Mouse (Mus musculus) layer of hippocampus, postnatal 36 days (tissue): ENCODE results near the gene Taok3. TPM values are rescaled to one million over a fixed set of nuclear protein-coding genes. Genes with fewer than 3 reads are reported as not detected.

Experiments used
- DNase-seq, 2 experiments: peaks; one replicate each; pipeline ENCODE4 v3.0.0; 2022
- total RNA-seq, 2 experiments: library from RNA; stranded (reverse); gene quantifications; 2 replicates each; pipeline ENCODE4 v1.2.3; 2021

The Taok3 gene
- total RNA-seq, result 10 to 100 TPM; 55.3 to 63.5 TPM

DNA sequence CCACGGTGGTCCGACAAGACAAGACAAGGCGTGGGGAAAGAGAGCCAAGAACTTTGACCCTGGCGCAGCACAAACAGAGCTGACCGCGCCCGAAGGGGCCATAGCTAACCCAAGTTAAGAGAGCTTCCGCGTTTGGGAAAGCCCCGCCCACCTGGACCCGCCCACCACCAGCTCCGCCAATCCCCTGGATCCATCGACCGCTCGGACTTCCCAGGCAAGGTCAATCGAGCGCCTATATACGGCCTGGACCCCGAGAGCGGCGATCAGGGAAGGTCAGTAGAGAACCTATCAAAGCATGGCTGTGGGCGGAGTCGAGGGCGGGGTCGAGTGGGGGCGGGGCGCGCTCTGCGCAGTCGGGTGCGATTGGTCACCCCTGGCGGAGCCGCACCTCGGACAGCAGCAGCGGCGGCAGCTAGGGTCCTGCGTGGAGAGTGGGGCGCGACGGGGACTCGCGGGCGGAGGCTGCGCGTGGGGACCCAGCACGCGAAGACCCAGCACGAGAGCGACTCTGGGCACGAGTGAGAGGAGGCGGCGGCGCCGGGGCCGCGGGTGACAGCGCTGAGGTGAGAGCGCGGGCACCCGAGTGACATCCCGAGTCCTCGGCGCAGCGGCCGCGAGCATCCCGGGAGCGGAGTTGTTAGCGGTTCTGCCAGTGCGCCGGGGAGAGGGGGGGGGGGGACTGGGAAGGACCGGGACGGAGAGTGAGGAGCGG is at the start of gene Taok3:
Taok3 (plus strand) TSS at position 353 of the 712 bp plus-strand sequence.
- DNase-seq, result peak; percentile 97

DNA sequence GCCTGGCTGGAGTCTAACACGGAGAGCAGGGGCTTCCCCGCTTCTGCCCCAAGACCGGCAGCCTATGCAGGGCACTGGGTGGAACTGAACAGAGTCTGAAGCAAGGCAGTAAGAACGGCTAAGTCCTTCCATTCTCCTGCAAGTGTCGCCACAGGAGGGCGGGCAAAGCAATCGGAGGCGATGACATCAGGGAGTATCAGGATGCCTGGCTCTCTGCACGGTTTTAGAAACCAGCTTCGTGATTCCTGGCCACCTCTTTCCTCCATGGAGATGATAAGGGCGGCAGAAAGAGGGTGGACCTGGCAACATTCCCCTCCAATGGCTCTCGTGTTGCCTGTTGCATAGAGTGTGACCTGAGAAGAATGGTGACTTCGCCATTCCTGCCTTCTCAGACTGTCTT is 32.2 kb upstream of the Taok3 start:
- DNase-seq, result no peak

DNA sequence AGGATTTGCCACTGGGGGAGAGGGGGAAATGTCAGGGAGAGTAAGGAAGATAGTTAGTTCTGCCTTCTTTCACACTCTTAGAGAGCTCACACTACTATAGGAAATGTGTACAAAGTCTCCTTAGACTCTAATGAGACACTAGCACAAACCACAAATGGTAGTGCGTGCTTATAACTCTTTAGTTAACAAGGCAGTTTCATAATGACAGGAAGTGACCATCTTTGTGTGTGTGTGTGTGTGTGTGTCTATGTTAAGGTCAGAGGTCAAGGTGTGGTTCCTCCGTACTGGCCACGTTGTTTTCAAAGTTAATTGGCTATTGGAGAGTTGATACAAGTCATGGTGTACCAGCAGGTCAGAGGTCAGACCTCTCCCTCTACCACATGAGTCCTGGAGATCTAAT is 30.8 kb upstream of the Taok3 start:
- DNase-seq, result no peak

DNA sequence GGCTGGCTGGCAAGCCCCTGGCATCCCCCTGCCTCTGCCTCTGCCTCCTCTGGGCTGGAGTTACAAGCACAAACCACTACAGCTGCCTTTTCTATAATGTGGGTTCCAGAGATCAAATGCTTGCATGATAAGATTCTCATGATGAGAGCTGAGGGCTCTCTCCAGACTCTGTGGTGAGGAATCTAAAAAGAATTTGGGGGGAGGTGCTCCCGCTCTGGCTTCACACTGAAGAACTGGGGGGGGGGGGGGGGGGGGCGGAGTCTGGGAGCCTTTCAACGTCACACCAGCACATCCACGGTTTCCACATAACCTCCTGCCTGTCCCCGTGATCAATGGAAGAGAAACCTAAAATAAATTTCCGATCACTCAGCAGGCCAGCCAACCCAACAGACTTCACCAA is 30.1 kb upstream of the Taok3 start:
- no peak for DNase-seq

DNA sequence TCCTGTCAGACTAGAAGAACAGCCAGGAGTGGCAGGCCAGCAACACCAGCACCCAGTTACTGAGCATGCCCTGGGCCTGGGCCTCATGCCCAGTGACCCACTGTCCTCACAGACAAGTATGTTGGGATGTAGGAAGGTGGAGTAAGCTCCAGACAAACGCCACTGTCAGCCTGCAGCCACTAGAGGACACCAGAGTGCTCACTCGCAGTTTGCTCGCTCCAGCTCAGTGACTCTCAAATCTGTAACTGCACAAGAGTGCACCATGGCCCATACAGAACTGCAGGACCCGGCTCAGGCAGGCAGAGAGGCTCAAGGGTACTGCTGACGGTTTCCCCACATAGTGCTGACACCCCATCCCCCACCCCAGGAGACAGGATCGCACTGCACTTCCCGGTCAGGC is 25.5 kb upstream of the Taok3 start:
- DNase-seq, result no peak

DNA sequence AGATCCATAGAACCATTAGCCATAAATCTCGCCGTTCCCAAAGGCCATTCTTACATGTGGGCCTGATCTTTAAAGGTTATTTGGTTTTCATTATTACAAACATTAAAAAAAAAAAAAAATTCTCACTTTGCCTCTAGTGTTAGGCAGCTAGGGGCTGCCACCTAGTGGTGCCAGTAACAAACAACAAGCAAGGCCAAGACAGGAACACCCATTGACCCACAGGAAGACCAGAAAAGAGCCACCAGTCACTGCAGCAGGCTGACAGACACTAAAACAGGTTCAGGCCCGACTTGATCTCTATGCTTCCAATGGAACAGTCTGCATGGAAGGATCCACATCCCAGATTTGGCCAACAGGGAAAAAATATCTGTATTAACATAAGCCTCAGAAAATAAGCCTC is 23.2 kb upstream of the Taok3 start:
- no peak for DNase-seq

DNA sequence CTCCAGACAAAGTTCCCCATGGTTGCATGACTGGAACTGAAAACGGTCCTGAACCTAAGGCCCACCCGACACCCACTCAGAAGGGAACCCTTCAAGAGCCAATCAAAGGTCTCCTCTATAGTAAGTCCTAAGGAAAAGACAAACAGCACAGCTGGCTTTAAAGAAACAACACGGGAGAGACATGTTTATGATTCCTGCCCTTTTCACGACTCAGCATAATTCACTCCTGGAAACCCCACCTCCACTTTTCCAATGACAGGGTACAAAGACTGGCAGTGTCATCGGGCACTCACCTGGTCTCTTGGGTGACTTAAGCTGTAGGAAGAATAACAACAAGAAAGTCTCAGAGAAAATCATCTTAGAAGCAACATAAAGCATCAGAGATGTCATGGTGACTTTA is 20.9 kb upstream of the Taok3 start:
- no peak for DNase-seq

DNA sequence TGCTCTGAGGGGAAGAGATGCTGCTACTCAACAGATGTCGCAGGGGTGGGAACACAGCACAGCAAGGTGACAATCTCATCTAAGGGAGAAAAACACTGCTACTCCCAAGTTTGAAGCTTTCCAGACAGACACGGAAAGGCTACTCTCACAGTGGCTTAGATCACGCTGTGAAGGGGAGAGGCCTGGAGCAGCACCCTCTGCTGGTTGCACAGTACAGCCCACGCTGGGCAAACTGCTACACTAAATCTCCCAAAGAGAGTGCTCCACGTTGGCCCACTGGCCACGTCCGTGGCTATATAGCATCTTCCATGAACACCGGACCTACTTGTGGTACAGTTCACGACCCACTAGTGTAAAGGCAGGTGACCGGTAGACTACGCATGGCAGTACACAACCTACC is 20.2 kb upstream of the Taok3 start:
- DNase-seq, result no peak

DNA sequence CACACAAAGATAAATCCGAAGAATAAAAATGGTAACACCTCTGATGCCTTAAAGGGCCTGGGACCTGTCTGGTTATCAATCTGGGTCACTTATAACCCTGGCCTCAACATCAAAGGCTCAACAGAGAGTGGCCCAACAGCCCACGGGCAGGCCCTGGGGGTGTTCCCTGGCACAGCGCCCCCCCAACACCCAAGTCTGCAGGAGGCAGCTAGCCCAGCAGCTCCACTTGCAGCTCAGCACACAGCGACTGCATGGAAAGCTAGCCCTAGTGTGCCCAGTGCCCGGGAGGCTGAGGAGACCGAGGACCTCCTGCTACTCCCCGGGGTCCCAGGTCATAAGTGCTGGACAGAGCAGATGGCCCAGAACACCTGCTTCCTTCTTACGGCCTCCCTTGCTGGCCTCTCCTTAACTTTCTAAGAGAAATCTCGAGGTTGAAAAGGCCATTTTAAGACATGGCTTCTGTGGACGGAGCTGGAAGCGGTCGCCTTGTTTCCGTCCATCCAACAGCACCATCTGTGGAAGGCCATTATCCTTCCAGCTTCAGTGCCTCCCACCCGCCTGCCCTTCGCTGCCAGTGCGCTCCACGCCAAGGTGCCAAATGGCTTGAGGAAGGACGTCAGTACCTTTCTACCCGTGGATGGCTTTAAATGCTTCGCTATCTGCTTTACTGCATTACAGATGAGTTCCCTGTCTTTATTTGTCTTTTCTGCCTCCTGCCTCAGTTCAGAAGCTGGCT is 16.6 kb upstream of the Taok3 start:
- DNase-seq, result no peak

DNA sequence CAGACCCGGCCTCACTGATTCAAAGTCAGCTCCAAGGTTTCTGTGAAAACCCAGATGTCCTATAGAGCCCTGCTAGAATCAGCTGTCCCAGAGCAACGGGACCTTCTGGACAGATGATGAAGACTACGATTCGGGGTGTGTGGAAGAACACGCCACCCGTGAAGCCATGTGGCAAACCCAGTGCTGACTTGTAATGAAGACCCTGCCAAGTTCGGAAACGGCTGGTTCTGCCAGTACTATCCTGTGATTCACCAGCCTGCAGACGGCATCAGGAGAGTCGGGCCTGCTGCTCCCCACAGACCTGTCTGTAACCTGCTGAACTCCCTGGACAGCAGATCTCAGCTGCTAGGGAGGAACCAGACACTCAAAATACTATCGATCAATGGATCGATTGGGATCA is 15.6 kb upstream of the Taok3 start:
- DNase-seq, result no peak

DNA sequence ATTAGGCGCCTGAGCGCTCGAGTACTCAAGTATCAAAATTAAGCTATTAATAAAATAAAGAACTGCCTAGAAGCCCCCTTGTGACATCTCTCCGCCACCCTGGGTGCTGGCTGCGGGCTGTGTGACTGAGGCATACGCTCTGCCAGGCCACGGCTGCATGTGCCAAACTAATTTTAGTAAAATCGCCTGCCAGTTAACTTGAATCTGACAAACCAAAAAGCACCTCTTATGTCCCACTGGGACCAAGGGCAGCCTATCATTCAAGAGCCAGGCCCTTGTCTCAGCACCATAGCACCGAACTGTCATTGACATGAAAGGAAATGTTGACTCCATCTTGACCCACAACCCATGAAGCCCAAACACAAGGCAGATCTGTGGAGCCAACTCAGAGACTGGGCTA is 14.2 kb upstream of the Taok3 start:
- no peak for DNase-seq

DNA sequence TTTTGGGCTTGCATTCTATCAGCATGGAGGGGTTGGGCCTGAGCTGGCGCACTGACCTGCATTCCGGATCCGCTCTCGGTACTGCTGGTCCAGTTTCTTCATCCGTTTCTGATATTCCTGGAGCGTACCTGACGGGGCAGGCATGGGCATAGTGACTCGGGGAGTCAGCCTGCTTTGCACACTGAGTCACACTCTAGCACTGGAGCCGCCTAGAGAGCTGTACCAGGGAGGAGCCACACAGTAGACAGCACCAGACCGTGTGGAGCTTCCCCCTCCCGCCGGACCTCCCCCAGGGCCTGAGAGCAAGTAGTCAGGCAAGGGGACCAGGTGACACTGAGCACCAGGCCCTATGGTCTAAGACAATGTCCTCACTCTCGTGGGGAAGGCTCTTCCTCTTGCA is 11.6 kb upstream of the Taok3 start:
- no peak for DNase-seq

DNA sequence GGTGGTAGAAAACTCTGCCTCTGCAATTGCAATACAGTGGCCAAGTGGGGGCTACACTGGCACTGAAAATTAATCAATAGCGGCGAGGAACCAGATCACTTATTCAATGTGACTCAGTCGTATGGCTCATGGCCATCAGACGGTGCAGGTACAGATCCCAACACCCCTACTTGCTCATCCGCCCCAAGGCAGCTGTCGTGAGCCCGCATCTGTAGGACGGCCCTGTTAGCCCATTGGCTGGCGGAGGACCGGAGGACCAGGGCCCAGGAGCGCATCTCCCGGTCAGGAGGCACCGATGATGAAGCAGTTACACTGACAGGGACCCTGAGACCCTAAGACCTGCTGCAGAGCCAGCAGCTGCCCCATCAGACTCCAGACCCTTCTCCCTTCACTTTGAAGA is 11.2 kb upstream of the Taok3 start:
- no peak for DNase-seq

DNA sequence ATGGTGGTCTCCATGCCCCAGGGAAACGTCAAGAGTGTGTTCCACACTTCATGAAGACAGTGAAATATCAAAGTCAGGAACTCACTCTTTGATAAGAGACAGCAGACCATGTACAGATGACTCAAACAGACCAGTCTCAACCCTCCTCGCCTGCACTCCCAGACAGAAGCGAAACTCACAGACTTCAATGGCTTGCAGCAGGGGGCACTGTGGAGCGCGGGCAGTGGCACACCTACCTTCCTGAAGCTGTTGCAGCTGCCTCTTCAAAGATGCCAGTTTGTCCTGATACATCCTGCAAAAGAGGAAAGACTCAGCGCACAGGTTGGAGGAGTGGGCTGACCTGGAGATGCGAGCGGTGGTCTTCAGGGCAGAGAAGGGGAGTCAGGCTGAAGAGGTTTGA is 10.4 kb upstream of the Taok3 start:
- no peak for DNase-seq

DNA sequence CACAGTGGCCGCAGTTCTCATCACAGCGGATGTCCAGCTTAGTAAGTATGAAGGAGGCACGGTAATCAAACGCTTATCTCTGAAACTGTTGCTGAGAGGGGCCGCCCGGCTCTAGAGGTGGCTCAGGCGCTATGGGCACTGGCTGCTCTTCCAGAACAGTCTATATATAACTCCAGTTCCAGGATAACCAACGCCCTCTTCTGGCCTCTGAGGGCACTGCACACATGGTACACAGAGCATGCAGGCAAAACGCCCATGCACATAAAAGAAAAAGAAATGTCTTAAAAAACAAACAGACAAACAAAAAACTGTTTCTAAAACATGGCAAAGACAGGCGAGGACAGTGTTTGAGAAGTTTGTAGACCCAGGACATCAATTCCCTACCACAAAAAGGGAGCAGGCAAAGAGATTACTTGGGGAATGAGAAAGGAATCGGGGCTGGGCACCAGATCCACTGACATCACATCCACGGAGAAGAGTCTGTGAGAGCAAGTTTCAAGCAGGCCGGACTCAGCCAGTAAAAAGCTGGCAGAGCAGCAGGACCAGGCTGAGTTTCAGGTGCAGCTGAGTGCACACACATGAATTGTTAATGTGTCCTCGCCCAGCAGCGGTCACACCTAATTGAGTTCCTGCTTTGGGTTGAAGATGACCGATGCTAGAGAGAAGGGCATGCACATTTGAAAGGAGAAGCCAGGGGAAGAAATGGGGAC is 8.7 kb upstream of the Taok3 start:
- no peak for DNase-seq

DNA sequence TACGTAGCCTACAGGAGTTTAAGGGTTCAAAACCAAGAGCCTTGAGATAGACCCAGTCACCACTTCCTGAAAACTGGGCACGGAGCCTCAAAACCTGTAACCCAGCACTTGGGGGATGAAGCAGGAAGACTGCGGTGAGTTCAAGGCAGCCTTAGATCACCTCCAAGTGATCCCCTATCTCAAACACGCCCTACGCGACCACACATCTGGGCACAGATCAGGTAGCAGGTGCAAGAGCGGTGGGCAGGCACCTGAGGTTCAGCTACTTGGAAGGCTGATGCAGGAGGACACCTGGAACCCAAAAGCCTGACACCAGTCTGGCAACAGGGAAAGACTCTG is 8.2 kb upstream of the Taok3 start:
- no peak for DNase-seq

DNA sequence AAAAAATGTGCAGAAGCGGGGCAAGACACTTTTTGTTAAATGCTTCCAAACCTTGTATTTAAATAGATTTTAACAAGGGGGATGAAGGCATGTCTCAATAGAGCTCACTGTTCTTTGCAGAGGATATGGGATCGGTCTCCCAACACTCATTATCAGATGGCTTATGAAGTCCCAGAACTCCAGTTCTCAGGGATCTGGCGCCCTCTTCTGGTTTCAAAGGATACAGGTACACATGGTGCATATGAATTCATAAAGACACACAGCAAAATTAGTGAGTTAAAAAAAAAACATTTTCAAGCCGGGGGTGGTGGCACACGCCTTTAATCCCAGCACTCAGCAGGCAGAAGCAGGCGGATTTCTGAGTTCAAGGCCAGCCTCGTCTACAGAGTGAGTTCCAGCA is 6.6 kb upstream of the Taok3 start:
- DNase-seq, result no peak

DNA sequence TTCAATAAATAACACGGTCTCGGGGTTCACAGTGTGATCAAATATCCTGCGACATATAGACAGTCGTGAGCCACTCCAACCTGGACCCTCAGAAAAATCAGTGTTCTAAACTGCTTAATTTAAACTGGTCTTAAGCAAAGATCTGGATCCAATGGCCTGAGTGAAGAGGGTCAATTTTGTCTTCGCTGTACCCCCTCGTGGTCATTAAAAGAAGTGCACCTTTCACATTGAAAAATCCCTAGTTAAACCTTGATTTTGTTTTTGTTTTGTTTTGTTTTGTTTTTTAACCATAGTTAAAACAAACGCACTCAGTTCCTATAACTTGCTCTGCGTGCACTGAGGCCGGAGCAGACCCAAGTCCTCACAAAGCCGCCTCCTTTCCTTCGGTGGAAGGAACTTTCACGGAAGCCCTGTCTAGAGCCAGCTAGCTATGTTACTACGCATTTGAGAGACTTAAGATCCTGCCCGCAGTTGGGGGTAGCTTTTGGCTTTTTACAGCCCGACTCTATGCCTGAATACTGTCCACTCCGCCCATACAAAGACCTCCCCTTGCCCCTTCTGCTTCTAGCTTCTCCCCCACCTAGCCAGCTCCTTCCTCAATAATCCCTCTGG is 5.2 kb upstream of the Taok3 start:
- DNase-seq, result no peak

DNA sequence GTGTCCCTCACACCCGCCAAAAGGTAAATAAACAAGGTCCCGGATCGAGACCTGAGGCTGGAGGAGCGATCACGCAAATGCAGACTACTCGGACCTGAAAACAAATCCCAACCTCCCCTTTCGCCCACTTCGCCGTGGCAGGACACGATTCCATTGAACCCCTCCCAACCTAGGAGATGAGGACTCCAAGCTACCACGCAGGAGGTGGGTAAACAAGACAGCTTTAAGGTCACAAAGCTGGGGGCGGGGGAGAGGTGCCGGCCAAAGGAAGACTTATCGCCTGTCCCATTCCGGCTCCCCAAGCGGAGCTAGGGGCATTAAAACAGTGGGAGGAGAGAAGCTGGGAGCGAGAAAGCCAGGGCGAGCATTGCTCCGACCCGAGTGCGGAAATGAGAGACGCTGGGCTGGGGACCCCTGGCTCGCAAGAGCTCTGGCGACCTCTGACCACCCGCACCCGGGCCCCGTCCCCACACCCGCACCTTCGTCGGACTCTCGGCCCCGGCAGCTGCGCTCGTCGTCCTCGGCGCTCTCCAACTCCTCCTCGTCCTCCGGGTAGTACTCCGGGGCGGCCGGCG is 4.6 kb upstream of the Taok3 start:
- DNase-seq, result peak; percentile 34 to 44

DNA sequence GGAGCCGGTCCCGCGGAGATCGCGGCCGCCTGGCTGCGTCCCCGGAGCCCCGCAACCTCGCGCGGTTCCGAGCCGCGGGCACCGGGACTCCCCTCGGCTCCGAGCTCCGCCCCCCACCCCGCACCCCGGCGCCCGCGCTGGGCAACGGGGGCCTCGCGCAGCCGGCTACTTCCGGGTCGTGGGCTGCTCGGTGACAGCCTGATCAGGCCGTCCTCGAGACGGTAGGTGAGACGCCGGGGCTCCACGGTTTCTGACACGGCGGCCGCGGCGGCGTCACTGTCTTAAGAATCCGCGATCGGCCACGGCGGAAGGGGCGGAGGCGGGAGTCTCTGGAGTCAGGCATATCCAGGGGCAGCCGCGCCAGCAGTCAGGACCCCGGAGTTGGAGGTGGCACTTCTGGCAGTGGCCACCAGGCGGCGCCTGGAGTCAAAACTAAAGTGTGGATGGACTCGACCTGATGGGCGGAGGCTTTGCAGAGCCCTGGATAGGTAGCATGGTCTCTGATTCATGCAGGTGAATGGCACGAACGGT is 4.0 kb upstream of the Taok3 start, which contains the start of gene Suds3:
Suds3 (minus strand) TSS at position 278 of the 531 bp plus-strand sequence.
- peak; percentile 97 to 98 for DNase-seq

DNA sequence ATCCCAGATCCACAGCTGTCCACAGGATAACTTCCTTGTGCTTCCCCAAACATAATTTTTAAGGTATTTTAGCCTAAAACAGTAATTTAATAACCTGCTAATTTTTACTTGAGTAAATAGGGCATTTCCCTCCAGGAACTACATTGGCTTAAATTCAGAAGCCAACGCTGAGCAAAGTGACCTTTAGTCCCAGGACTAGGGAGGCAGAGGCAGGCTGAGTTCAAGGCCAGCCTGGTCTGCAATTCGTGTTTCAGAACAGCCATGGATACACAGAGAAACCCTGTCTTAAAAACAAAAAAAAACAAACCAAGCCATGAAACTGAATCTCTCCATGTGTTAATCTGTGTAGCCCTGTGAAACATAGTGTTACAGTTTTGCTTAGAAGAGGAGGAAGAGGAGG is 3.3 kb upstream of the Taok3 start:
- no peak for DNase-seq

DNA sequence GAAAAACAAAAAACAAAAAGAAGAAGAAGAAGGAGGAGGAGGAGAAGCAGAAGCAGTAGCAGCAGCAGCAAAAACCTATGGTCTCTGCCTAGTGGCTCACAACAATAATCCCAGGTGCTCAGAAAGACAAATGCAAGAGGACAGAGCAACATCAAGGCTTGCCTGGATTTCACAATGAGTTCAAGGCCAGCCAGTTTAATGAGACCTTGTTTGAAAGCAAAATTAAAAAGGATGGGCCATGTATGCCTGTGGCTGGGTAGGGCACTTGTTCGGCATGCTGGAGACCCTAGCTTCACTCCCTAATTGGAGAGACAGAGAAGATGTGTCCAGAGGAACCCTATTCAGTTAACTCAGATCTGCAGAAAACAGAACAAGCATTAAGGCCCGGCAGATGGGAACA is 2.7 kb upstream of the Taok3 start:
- DNase-seq, result no peak

DNA sequence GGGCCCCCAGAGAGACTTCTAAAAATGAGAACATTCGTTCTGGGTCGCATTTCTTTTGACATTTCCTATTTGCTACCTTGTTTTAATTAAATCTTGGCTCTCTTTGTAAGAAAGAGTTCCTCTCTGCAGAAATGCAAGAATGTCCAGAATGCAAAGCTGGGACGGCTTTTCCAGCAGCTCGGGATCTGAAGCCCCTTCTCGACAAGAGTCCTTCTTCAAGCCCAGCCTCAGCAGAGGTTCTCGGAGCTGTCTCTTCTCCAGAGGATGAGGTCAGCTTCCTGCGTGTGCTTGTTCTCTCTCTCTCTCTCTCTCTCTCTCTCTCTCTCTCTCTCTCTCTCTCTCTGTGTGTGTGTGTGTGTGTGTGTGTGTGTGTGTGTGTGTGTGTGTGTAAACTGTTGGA is 2.2 kb upstream of the Taok3 start:
- DNase-seq, result no peak
